Comparison of ENCODE assay signal across 21 mouse cellular contexts in the genomic region with DNA sequence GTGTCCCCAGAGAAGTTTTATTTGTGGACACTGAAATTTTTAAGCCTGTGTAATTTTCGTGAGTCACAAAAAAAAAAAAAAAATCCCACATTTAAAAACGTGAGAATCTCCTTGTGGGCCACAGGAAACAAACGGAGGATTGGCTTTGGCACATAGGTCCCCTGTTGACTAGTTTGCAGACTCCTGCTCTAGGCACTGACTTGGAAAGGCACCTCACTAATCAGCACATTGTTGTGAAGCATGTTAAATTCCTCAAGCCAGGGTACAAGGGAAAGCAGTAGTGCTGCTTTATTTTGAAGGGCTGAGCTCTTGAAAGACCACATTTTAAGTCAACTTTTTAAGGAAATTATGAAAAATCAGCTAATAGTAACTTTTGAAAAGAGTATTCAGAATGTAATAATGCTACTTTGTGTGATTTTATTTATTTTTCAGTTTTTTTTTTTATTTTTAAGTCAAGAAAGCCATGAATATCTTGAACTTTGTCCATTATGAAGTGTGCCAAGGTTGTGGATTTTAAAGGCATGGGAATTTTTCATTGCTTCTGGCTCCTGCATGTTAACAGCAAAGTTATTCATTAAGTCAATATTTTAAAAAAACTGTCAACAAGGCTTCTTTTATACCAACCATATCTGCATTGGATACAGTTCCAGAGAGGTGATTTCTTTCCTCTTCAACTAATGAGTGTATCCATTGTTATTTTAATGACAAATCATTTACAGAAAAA.
DNase-seq lines count a peak whose midpoint lies in the region; ATAC-seq lines count a peak whose summit lies in the region.
"Had no signal": no experiment of that assay in that cellular context is flagged by ENCODE, and none has a peak within 500 bp of the region (broad histone marks: within the 10 kb centered on the region; RNA-seq: fewer than 3 reads in every experiment).

No protein-coding gene starts in this region.

- 0 out of 2 replicates have a peak, but pooled peaks cover 2% of the 10 kb centered on the region for H3K4me1 ChIP-seq in forebrain, embryonic 11.5 days (replicated peaks; ENCODE audit: control insufficient read depth, insufficient read depth, low read length)
- H3K4me1 ChIP-seq in forebrain, embryonic 14.5 days (ENCODE audit: control insufficient read depth, insufficient read depth, low read length): no peaks in the 10 kb centered on the region
- H3K4me1 ChIP-seq in heart, embryonic 14.5 days (ENCODE audit: control insufficient read depth in 2 of 2, insufficient read depth in 2 of 2, low read length in 2 of 2): no peaks in the 10 kb centered on the region
- H3K4me1 ChIP-seq: embryonic facial prominence, embryonic 15.5 days; forebrain, embryonic 13.5 days; hindbrain, embryonic 12.5 days had no signal

- 16% methylated on average over 3 of the region's 3 CpGs for WGBS in forebrain, embryonic 11.5 days
- WGBS in forebrain, embryonic 14.5 days: 16% methylated on average over 3 of the region's 3 CpGs
- 16% methylated on average over 3 of the region's 3 CpGs for WGBS in heart, embryonic 14.5 days

- 0 out of 2 replicates have a peak overlapping the region, but pooled peaks have one; percentile 6 for H3K27ac ChIP-seq in forebrain, embryonic 11.5 days (ENCODE audit: low read depth, low read length)
- H3K27ac ChIP-seq in forebrain, embryonic 14.5 days (ENCODE audit: low read depth, low read length): no peak overlapping the region
- peak overlapping the region; percentile 50 to 62; a peak in 2 of 4 replicates for H3K27ac ChIP-seq in heart, embryonic 14.5 days (replicated peaks in 1 of 2; ENCODE audit: control insufficient read depth in 1 of 2, insufficient read depth in 1 of 2, low read depth in 2 of 2, low read length in 2 of 2)
- H3K27ac ChIP-seq: embryonic facial prominence, embryonic 15.5 days; forebrain, embryonic 13.5 days; hindbrain, embryonic 12.5 days; stomach, postnatal 0 days had no signal

- no peak overlapping the region for H3K4me3 ChIP-seq in forebrain, embryonic 11.5 days (ENCODE audit: low read depth, low read length)
- no peak overlapping the region for H3K4me3 ChIP-seq in forebrain, embryonic 14.5 days (ENCODE audit: low read depth, low read length)
- no peak overlapping the region for H3K4me3 ChIP-seq in heart, embryonic 14.5 days (ENCODE audit: control insufficient read depth in 1 of 2, insufficient read depth in 1 of 2, low read depth in 1 of 2, low read length in 2 of 2)
- H3K4me3 ChIP-seq: embryonic facial prominence, embryonic 15.5 days; forebrain, embryonic 13.5 days; hindbrain, embryonic 12.5 days had no signal

- no peak for ATAC-seq in forebrain, embryonic 11.5 days (replicated peaks; ENCODE audit: low FRiP score)
- no peak for ATAC-seq in forebrain, embryonic 14.5 days
- ATAC-seq in heart, embryonic 14.5 days (ENCODE audit: insufficient number of reproducible peaks, insufficient read depth, low FRiP score, low read depth): no peak
- ATAC-seq in granulocyte monocyte progenitor cell, adult 5-6 weeks (replicated peaks; ENCODE audit: poor library complexity, severe bottlenecking): no peak
- ATAC-seq: CD4-positive, CD25-positive, alpha-beta regulatory T cell, adult 4 months; forebrain, embryonic 13.5 days had no signal

- H3K9ac ChIP-seq in forebrain, embryonic 11.5 days (ENCODE audit: low read length): no peak overlapping the region
- no peak overlapping the region for H3K9ac ChIP-seq in forebrain, embryonic 14.5 days (ENCODE audit: low read length)
- 0 out of 2 replicates have a peak overlapping the region, but pooled peaks have one; percentile 25 for H3K9ac ChIP-seq in heart, embryonic 14.5 days (ENCODE audit: low read length)
- H3K9ac ChIP-seq: embryonic facial prominence, embryonic 15.5 days; forebrain, embryonic 13.5 days; hindbrain, embryonic 12.5 days had no signal

- no peak for DNase-seq in forebrain, embryonic 11.5 days (ENCODE audit: low spot score)
- no peak for DNase-seq in forebrain, embryonic 14.5 days (ENCODE audit: low spot score)
- no peak for DNase-seq in heart, adult 8-10 months (ENCODE audit: low spot score)
- peak; percentile 23 to 33 for DNase-seq in kidney, postnatal 36 days
- DNase-seq in kidney, postnatal 10 days: no peak
- DNase-seq in fibroblast of lung, adult 2 months (ENCODE audit: low read depth): peak; percentile 47
- DNase-seq: adrenal gland, postnatal 36 days; cerebellum, adult 2 months; cerebellum, postnatal 36 days; gastrocnemius, postnatal 25 days; layer of hippocampus, adult 9-11 months; lung, adult 18-20 months; lung, postnatal 14 days had no signal

- no peak overlapping the region for H3K4me2 ChIP-seq in forebrain, embryonic 11.5 days (ENCODE audit: low read depth, low read length, severe bottlenecking)
- no peak overlapping the region for H3K4me2 ChIP-seq in forebrain, embryonic 14.5 days (ENCODE audit: low read length)
- H3K4me2 ChIP-seq in heart, embryonic 14.5 days (ENCODE audit: low read length): peak overlapping the region; percentile 21; the same call in 1 of the 2 replicates
- H3K4me2 ChIP-seq: embryonic facial prominence, embryonic 15.5 days; forebrain, embryonic 13.5 days; hindbrain, embryonic 12.5 days; liver, embryonic 11.5 days had no signal

- no peaks in the 10 kb centered on the region for H3K36me3 ChIP-seq in forebrain, embryonic 11.5 days (ENCODE audit: control insufficient read depth, insufficient read depth, low read length)
- no peaks in the 10 kb centered on the region for H3K36me3 ChIP-seq in forebrain, embryonic 14.5 days (ENCODE audit: control insufficient read depth, insufficient read depth, low read length)
- no peaks in the 10 kb centered on the region for H3K36me3 ChIP-seq in heart, embryonic 14.5 days (ENCODE audit: control insufficient read depth, insufficient read depth, low read length)
- H3K36me3 ChIP-seq: embryonic facial prominence, embryonic 15.5 days; hindbrain, embryonic 12.5 days had no signal

- H3K27me3 ChIP-seq in forebrain, embryonic 11.5 days (ENCODE audit: control insufficient read depth, insufficient read depth, low read length): no peaks in the 10 kb centered on the region
- no peaks in the 10 kb centered on the region for H3K27me3 ChIP-seq in forebrain, embryonic 14.5 days (replicated peaks; ENCODE audit: control insufficient read depth, insufficient read depth, low read length)
- no peaks in the 10 kb centered on the region for H3K27me3 ChIP-seq in heart, embryonic 14.5 days (ENCODE audit: control insufficient read depth, insufficient read depth, low read length)
- H3K27me3 ChIP-seq: embryonic facial prominence, embryonic 15.5 days had no signal

- no peaks in the 10 kb centered on the region for H3K9me3 ChIP-seq in forebrain, embryonic 11.5 days (ENCODE audit: control insufficient read depth, low read length)
- no peaks in the 10 kb centered on the region for H3K9me3 ChIP-seq in forebrain, embryonic 14.5 days (replicated peaks; ENCODE audit: control insufficient read depth, low read length)
- H3K9me3 ChIP-seq in heart, embryonic 14.5 days (ENCODE audit: control insufficient read depth, low read length): no peaks in the 10 kb centered on the region
- H3K9me3 ChIP-seq: embryonic facial prominence, embryonic 15.5 days; forebrain, embryonic 13.5 days; hindbrain, embryonic 12.5 days had no signal

Comparison
In these comparisons a context has a peak if more than half of its experiments do, and no peak if none do; other contexts are left out.
1. DNase-seq: peak in kidney, postnatal 36 days (2 of 2) and fibroblast of lung, adult 2 months (single experiment); none in forebrain, embryonic 11.5 days (single experiment), forebrain, embryonic 14.5 days (single experiment), heart, adult 8-10 months (single experiment) and kidney, postnatal 10 days (single experiment).